Mouse (Mus musculus): ENCODE results near the gene Kif26b. TPM values are rescaled to one million over a fixed set of nuclear protein-coding genes. Genes with fewer than 3 reads are reported as not detected.
A peak's percentile ranks its signal among the peaks of the same experiment; 100 is the strongest.

Gene Kif26b
- total and polyA plus RNA-seq, 3 experiments: 0.04 to 0.16 TPM; not detected in 1

GRCm38 (mm10) chr1:178529512-178530300, 781 bp downstream of the Kif26b start:
- no peak for TF ChIP-seq POLR2AphosphoS5 (IDR thresholded peaks at IDR 0.05; ENCODE audit: insufficient replicate concordance, low read depth, low read length)
- TF ChIP-seq TAL1 (conservative IDR thresholded peaks at IDR 0.05; ENCODE audit: low read depth, low read length): no peak
- no peak for TF ChIP-seq GATA1 (IDR thresholded peaks at IDR 0.05; ENCODE audit: borderline replicate concordance, low read length)
- TF ChIP-seq GATA2 (IDR thresholded peaks at IDR 0.05; ENCODE audit: borderline replicate concordance, low read depth, low read length): no peak
- no peak for TF ChIP-seq CTCF (IDR thresholded peaks at IDR 0.05; ENCODE audit: low read depth, low read length)
- H3K9me3 ChIP-seq (replicated peaks): peaks cover 38% of the 10 kb centered on the region
- DNase-seq (ENCODE audit: low spot score): no peak
- H3K36me3 ChIP-seq (replicated peaks): no peaks in the 10 kb centered on the region
- no peak for ATAC-seq (ENCODE audit: extremely low read depth, insufficient number of reproducible peaks, low FRiP score, poor library complexity, severe bottlenecking)
- peaks cover 13% of the 10 kb centered on the region; the same call in 1 of the 2 replicates for H3K27me3 ChIP-seq (ENCODE audit: insufficient read depth, low read length)
- H3K4me3 ChIP-seq (ENCODE audit: low read depth, low read length): peak overlapping the region; percentile 16; the same call in 1 of the 2 replicates
- H3K4me1 ChIP-seq (ENCODE audit: insufficient read depth, low read depth, low read length): 0 out of 2 replicates have a peak, but pooled peaks cover 4% of the 10 kb centered on the region

GRCm38 (mm10) chr1:178530301-178531078, 1.6 kb downstream of the Kif26b start:
- Histone ChIP-seq H3K9me3 (replicated peaks) (peaks cover 38% of the 10 kb centered on the region), H3K4me3 (ENCODE audit: low read depth, low read length) (no peak overlapping the region), H3K4me1 (ENCODE audit: insufficient read depth, low read depth, low read length) (0 out of 2 replicates have a peak, but pooled peaks cover 4% of the 10 kb centered on the region), H3K27me3 (ENCODE audit: insufficient read depth, low read length) (peaks cover 13% of the 10 kb centered on the region; the same call in 1 of the 2 replicates), H3K36me3 (replicated peaks) (no peaks in the 10 kb centered on the region)
- ATAC-seq (ENCODE audit: extremely low read depth, insufficient number of reproducible peaks, low FRiP score, poor library complexity, severe bottlenecking) (no peak), DNase-seq (ENCODE audit: low spot score) (no peak)
- TF ChIP-seq POLR2AphosphoS5 (IDR thresholded peaks at IDR 0.05; ENCODE audit: insufficient replicate concordance, low read depth, low read length) (no peak), TAL1 (conservative IDR thresholded peaks at IDR 0.05; ENCODE audit: low read depth, low read length) (no peak), GATA2 (IDR thresholded peaks at IDR 0.05; ENCODE audit: borderline replicate concordance, low read depth, low read length) (no peak), GATA1 (IDR thresholded peaks at IDR 0.05; ENCODE audit: borderline replicate concordance, low read length) (no peak), CTCF (IDR thresholded peaks at IDR 0.05; ENCODE audit: low read depth, low read length) (no peak)

GRCm38 (mm10) chr1:178540247-178540646, 11.3 kb downstream of the Kif26b start:
- H3K4me3 ChIP-seq (ENCODE audit: low read depth, low read length): no peak overlapping the region
- no peak for DNase-seq (ENCODE audit: low spot score)

GRCm38 (mm10) chr1:178542415-178542814, 13.5 kb downstream of the Kif26b start:
- H3K9me3 ChIP-seq (replicated peaks): 0 out of 2 replicates have a peak, but pooled peaks cover 2% of the 10 kb centered on the region
- H3K27me3 ChIP-seq (ENCODE audit: insufficient read depth, low read length): 0 out of 2 replicates have a peak, but pooled peaks cover 3% of the 10 kb centered on the region
- ATAC-seq (ENCODE audit: extremely low read depth, insufficient number of reproducible peaks, low FRiP score, poor library complexity, severe bottlenecking): no peak
- no peak for TF ChIP-seq CTCF (IDR thresholded peaks at IDR 0.05; ENCODE audit: low read depth, low read length)
- TF ChIP-seq TAL1 (conservative IDR thresholded peaks at IDR 0.05; ENCODE audit: low read depth, low read length): no peak
- TF ChIP-seq GATA1 (IDR thresholded peaks at IDR 0.05; ENCODE audit: borderline replicate concordance, low read length): no peak
- no peak for TF ChIP-seq POLR2AphosphoS5 (IDR thresholded peaks at IDR 0.05; ENCODE audit: insufficient replicate concordance, low read depth, low read length)
- no peak for TF ChIP-seq GATA2 (IDR thresholded peaks at IDR 0.05; ENCODE audit: borderline replicate concordance, low read depth, low read length)
- no peak for DNase-seq (ENCODE audit: low spot score)
- H3K4me1 ChIP-seq (ENCODE audit: insufficient read depth, low read depth, low read length): peaks cover 6% of the 10 kb centered on the region; the same call in 1 of the 2 replicates
- H3K36me3 ChIP-seq (replicated peaks): no peaks in the 10 kb centered on the region
- no peak overlapping the region for H3K4me3 ChIP-seq (ENCODE audit: low read depth, low read length)

More at GRCm38 (mm10) chr1:178540247-178540646, 11.3 kb downstream of the Kif26b start:
- no peaks in the 10 kb centered on the region for H3K9me3 ChIP-seq (replicated peaks)
- peaks cover 3% of the 10 kb centered on the region; the same call in 1 of the 2 replicates for H3K27me3 ChIP-seq (ENCODE audit: insufficient read depth, low read length)
- no peak for ATAC-seq (ENCODE audit: extremely low read depth, insufficient number of reproducible peaks, low FRiP score, poor library complexity, severe bottlenecking)
- no peaks in the 10 kb centered on the region for H3K36me3 ChIP-seq (replicated peaks)
- H3K4me1 ChIP-seq (ENCODE audit: insufficient read depth, low read depth, low read length): peaks cover 6% of the 10 kb centered on the region; the same call in 1 of the 2 replicates
- TF ChIP-seq TAL1 (conservative IDR thresholded peaks at IDR 0.05; ENCODE audit: low read depth, low read length): no peak
- no peak for TF ChIP-seq GATA2 (IDR thresholded peaks at IDR 0.05; ENCODE audit: borderline replicate concordance, low read depth, low read length)
- no peak for TF ChIP-seq CTCF (IDR thresholded peaks at IDR 0.05; ENCODE audit: low read depth, low read length)

GRCm38 (mm10) chr1:178542990-178543944, 14.3 kb downstream of the Kif26b start:
- H3K9me3 ChIP-seq (replicated peaks): 0 out of 2 replicates have a peak, but pooled peaks cover 2% of the 10 kb centered on the region
- H3K4me1 ChIP-seq (ENCODE audit: insufficient read depth, low read depth, low read length): peaks cover 6% of the 10 kb centered on the region; the same call in 1 of the 2 replicates
- 0 out of 2 replicates have a peak, but pooled peaks cover 3% of the 10 kb centered on the region for H3K27me3 ChIP-seq (ENCODE audit: insufficient read depth, low read length)
- H3K36me3 ChIP-seq (replicated peaks): no peaks in the 10 kb centered on the region
- TF ChIP-seq POLR2AphosphoS5 (IDR thresholded peaks at IDR 0.05; ENCODE audit: insufficient replicate concordance, low read depth, low read length) (no peak), GATA2 (IDR thresholded peaks at IDR 0.05; ENCODE audit: borderline replicate concordance, low read depth, low read length) (no peak), TAL1 (conservative IDR thresholded peaks at IDR 0.05; ENCODE audit: low read depth, low read length) (no peak), GATA1 (IDR thresholded peaks at IDR 0.05; ENCODE audit: borderline replicate concordance, low read length) (no peak), CTCF (IDR thresholded peaks at IDR 0.05; ENCODE audit: low read depth, low read length) (no peak)
- ATAC-seq (ENCODE audit: extremely low read depth, insufficient number of reproducible peaks, low FRiP score, poor library complexity, severe bottlenecking) (no peak), DNase-seq (ENCODE audit: low spot score) (no peak)
- H3K4me3 ChIP-seq (ENCODE audit: low read depth, low read length): no peak overlapping the region

All from G1E (cell line).